Mouse (Mus musculus) myocyte (in vitro differentiated cells): ENCODE measurements around the gene Cyp2b19. TPM values are rescaled to one million over a fixed set of nuclear protein-coding genes. Genes with fewer than 3 reads are reported as not detected.

Experiments used
- H3K27me3 ChIP-seq: one replicate; pipeline ENCODE4 v1.6.1; 2011; ENCODE audit not compliant: control insufficient read depth, insufficient read depth, insufficient read length
- H3K36me3 ChIP-seq: one replicate; pipeline ENCODE4 v1.6.1; 2011; ENCODE audit not compliant: control insufficient read depth, insufficient read depth
- H3K4me2 ChIP-seq: one replicate; pipeline ENCODE4 v1.6.1; 2011; ENCODE audit warnings: low read depth, control low read depth
- H3K4me3 ChIP-seq: one replicate; pipeline ENCODE4 v1.5.1; 2011; ENCODE audit warnings: mild to moderate bottlenecking, control low read depth, moderate library complexity
- H3K79me2 ChIP-seq: one replicate; pipeline ENCODE4 v1.6.1; 2011; ENCODE audit not compliant: control insufficient read depth, insufficient read depth
- H3ac ChIP-seq: one replicate; pipeline ENCODE4 v1.6.1; 2011; ENCODE audit not compliant: control insufficient read depth, insufficient read length
- CEBPB ChIP-seq: IDR thresholded peaks from 2 replicates; pipeline ENCODE4 v1.6.1; 2011; ENCODE audit warnings: mild to moderate bottlenecking, moderate library complexity; ENCODE audit not compliant: poor library complexity, insufficient read depth, severe bottlenecking
- E2F4 ChIP-seq: IDR thresholded peaks from one replicate; pipeline ENCODE4 v1.6.1; 2011; ENCODE audit warnings: mild to moderate bottlenecking, control low read depth, moderate library complexity; ENCODE audit not compliant: insufficient read depth
- MAX ChIP-seq: IDR thresholded peaks from one replicate; pipeline ENCODE4 v1.6.1; 2011; ENCODE audit warnings: low read depth, mild to moderate bottlenecking, control low read depth
- MYOD1 ChIP-seq, 3 experiments: IDR thresholded peaks; one replicate each; pipeline ENCODE4 v1.6.1; 2011; ENCODE audit warnings: control low read depth in 2 of 3, low read depth in 2 of 3, mild to moderate bottlenecking in 2 of 3, moderate library complexity in 1 of 3; ENCODE audit not compliant: insufficient read length in 2 of 3, control insufficient read depth in 1 of 3
- MYOG ChIP-seq, 3 experiments: IDR thresholded peaks; one replicate each; pipeline ENCODE4 v1.6.1; 2011; ENCODE audit warnings: control low read depth in 2 of 3, low read depth in 2 of 3, mild to moderate bottlenecking in 2 of 3; ENCODE audit not compliant: insufficient read length in 2 of 3, control insufficient read depth in 1 of 3, insufficient read depth in 1 of 3
- POLR2A ChIP-seq: IDR thresholded peaks from one replicate; pipeline ENCODE4 v1.6.1; 2011; ENCODE audit warnings: low read depth, mild to moderate bottlenecking, control low read depth, moderate library complexity; ENCODE audit not compliant: insufficient read length
- POLR2AphosphoS2 ChIP-seq: IDR thresholded peaks from one replicate; pipeline ENCODE4 v1.6.1; 2011; ENCODE audit warnings: low read depth, control low read depth; ENCODE audit not compliant: insufficient read length
- REST ChIP-seq: IDR thresholded peaks from one replicate; pipeline ENCODE4 v1.6.1; 2011; ENCODE audit warnings: mild to moderate bottlenecking, control low read depth, moderate library complexity; ENCODE audit not compliant: insufficient read depth, insufficient read length
- SRF ChIP-seq: IDR thresholded peaks from one replicate; pipeline ENCODE4 v1.6.1; 2011; ENCODE audit warnings: low read depth; ENCODE audit not compliant: control insufficient read depth, insufficient read length
- TCF12 ChIP-seq: IDR thresholded peaks from one replicate; pipeline ENCODE4 v1.6.1; 2011; ENCODE audit warnings: mild to moderate bottlenecking, control low read depth; ENCODE audit not compliant: poor library complexity, insufficient read depth, severe bottlenecking
- TCF3 ChIP-seq: IDR thresholded peaks from one replicate; pipeline ENCODE4 v1.6.1; 2011; ENCODE audit warnings: low read depth, control low read depth; ENCODE audit not compliant: insufficient read length
- USF1 ChIP-seq: IDR thresholded peaks from one replicate; pipeline ENCODE4 v1.6.1; 2011; ENCODE audit warnings: low read depth, mild to moderate bottlenecking, control low read depth, moderate library complexity
- polyA plus RNA-seq: library from polyadenylated mRNA; unstranded; fragments of >200 nt; fragmentation: generic; extraction: Trizol; gene quantifications from one replicate; pipeline ENCODE4 v1.2.1, GENCODE M21; 2012; ENCODE audit warnings: missing spikeins

Cyp2b19 gene
- polyA plus RNA-seq, 1 experiment = not detected

DNA sequence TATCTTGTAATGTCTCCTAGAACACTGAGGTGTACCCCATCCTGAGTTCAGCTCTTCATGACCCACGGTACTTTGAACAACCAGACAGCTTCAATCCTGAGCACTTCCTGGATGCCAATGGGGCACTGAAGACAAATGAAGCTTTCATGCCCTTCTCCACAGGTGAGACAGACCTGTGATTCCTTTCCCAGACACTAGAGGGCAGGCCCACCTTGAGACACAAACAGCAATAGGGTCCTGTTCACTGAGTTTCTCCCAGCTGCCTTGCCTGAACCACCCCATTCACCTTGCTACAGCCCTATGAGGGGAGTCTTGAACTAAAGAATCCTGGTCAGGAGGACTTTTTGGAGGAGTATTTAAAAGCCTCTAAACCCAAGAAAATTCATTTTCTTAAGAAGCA is 10.1 kb downstream of the Cyp2b19 start:
- TF ChIP-seq REST (no peak), E2F4 (no peak), MYOD1 (IDR thresholded peaks at IDR 0.05; ENCODE audit: control insufficient read depth in 1 of 3, insufficient read length in 2 of 3, low read depth in 2 of 3) (no peak), USF1 (no peak), POLR2AphosphoS2 (no peak), SRF (no peak), MAX (no peak), TCF12 (no peak), TCF3 (no peak), CEBPB (no peak), MYOG (IDR thresholded peaks at IDR 0.05; ENCODE audit: control insufficient read depth in 1 of 3, insufficient read depth in 1 of 3, insufficient read length in 2 of 3, low read depth in 2 of 3) (no peak), POLR2A (no peak)

DNA sequence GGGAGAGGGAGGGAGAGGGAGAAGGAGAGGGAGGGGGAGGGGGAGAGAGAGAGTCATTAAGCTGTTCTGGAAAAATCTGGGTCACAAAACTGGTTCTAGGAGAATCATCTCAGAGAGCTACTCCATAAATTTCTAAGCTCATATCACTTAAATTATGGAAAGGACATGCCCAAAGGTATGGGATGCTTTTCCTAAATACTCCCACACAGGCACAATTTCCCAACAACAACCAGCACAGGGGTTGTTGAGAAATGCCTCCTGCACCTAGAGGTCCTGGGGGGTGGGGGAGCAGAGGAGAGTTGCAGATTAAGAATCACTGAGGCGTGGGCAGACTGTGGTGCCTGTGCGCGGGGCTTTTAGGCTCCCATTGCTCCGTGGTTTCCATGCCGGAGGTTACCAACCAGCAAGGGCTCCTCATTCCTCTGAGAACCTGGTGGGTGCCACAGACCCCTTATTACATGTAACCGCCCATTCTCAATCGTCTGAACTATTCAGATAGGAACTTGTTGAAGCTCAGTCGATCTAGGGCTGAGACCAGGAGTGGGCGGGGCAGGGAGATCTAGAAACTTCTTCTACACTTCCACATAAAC is 13.0 kb downstream of the Cyp2b19 start:
- TF ChIP-seq MAX (no peak), MYOD1 (IDR thresholded peaks at IDR 0.05; ENCODE audit: control insufficient read depth in 1 of 3, insufficient read length in 2 of 3, low read depth in 2 of 3) (no peak), REST (no peak), MYOG (IDR thresholded peaks at IDR 0.05; ENCODE audit: control insufficient read depth in 1 of 3, insufficient read depth in 1 of 3, insufficient read length in 2 of 3, low read depth in 2 of 3) (no peak), POLR2AphosphoS2 (no peak), USF1 (no peak), TCF3 (no peak), CEBPB (no peak), TCF12 (no peak), SRF (no peak), E2F4 (no peak)
- Histone ChIP-seq H3K4me3 (no peak overlapping the region), H3K79me2 (no peaks in the 10 kb centered on the region)

More for the DNA sequence above, 10.1 kb downstream of the Cyp2b19 start:
- H3K4me3 ChIP-seq = no peak overlapping the region
- no peaks in the 10 kb centered on the region for H3K36me3 ChIP-seq
- H3ac ChIP-seq = no peak overlapping the region
- H3K79me2 ChIP-seq = no peaks in the 10 kb centered on the region
- H3K27me3 ChIP-seq = no peaks in the 10 kb centered on the region
- H3K4me2 ChIP-seq = no peak overlapping the region

DNA sequence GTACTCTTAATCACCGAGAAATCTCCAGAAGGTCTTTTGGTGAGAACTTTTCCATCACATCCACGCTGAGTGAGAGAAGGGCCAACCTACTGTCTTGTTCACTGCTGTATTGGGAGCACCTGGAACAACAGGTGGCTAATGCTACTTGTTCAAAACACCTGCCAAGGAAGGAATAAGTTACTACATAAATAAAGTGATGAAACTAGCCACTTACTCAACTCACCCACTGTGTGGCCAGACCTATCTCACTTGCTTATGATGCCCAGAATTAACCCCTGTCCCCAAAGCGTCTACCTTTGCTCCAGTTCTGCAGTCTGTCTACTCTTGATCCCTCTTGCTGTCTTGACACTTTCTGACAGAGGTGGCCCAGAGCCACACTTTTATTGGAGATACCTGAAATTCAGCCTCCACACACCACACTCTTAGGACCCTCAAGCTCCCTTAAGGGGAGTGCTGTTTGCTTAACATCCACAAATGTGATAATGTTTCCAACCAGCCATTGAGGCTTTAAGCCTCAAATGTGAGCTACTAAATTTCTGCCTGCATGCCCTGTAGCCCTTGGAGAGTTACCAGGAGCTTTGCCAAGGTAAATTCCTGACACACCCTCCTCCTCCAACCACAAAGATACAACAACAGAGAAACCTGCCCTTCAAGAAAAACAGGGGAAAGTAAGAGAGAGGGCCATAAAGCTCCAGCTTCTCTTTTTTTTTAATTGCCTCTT is 16.1 kb downstream of the Cyp2b19 start:
- Histone ChIP-seq H3K27me3 (no peaks in the 10 kb centered on the region), H3K79me2 (no peaks in the 10 kb centered on the region), H3K36me3 (no peaks in the 10 kb centered on the region), H3K4me3 (no peak overlapping the region), H3K4me2 (no peak overlapping the region), H3ac (no peak overlapping the region)
- TF ChIP-seq POLR2A = no peak
- TF ChIP-seq REST = no peak

More for the DNA sequence above, 13.0 kb downstream of the Cyp2b19 start:
- Histone ChIP-seq H3K4me2 (no peak overlapping the region), H3K36me3 (no peaks in the 10 kb centered on the region), H3K27me3 (no peaks in the 10 kb centered on the region), H3ac (no peak overlapping the region)

DNA sequence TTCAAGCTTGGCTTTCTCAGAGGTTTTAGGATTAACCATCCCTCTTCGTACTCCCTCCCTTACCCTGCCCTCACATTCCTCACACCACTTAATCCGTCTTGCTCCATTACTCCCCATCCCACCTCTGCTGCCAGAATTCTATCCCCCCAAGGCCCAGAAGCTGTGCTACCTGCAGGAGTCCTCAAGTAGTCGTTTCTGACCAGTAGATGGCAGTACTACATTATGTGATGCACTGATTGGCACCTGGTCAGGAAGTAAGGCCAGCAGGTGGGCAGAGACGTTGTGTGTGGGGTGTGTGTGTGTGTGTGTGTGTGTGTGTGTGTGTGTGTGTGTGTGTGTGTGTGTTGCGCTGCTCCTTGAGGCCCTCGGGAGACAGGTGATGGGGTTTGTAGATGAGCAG is 18.9 kb downstream of the Cyp2b19 start:
- TF ChIP-seq POLR2A (no peak), SRF (no peak), CEBPB (no peak), MAX (no peak), POLR2AphosphoS2 (no peak), TCF12 (no peak), TCF3 (no peak), MYOD1 (IDR thresholded peaks at IDR 0.05; ENCODE audit: control insufficient read depth in 1 of 3, insufficient read length in 2 of 3, low read depth in 2 of 3) (no peak), USF1 (no peak), MYOG (IDR thresholded peaks at IDR 0.05; ENCODE audit: control insufficient read depth in 1 of 3, insufficient read depth in 1 of 3, insufficient read length in 2 of 3, low read depth in 2 of 3) (no peak), E2F4 (no peak), REST (no peak)
- no peaks in the 10 kb centered on the region for H3K36me3 ChIP-seq
- no peak overlapping the region for H3K4me2 ChIP-seq
- H3K27me3 ChIP-seq = no peaks in the 10 kb centered on the region
- no peaks in the 10 kb centered on the region for H3K79me2 ChIP-seq
- no peak overlapping the region for H3K4me3 ChIP-seq
- H3ac ChIP-seq = no peak overlapping the region

DNA sequence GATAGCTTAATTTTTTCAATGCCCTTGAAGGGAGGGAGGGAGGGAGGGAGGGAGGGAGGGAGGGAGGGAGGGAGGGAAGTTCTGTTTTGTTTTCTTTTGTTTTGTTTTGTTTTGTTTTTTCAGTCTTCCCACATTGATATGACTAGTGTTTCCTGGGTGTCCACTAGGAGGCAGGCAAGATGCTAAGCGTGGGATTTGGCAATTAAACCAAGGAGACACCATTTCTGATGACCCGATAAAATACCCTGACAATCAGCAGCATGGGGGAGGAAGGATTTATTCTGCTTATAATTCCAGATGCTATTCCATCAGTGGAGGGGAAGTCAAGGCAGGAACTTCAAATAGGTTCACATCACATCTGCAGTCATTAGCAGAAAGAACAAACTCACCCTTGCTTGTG is 20.9 kb downstream of the Cyp2b19 start:
- TF ChIP-seq MYOD1 (IDR thresholded peaks at IDR 0.05; ENCODE audit: control insufficient read depth in 1 of 3, insufficient read length in 2 of 3, low read depth in 2 of 3) = no peak
- no peak for TF ChIP-seq POLR2A
- TF ChIP-seq REST = no peak
- no peak for TF ChIP-seq CEBPB
- no peak for TF ChIP-seq E2F4
- no peak for TF ChIP-seq MAX
- TF ChIP-seq MYOG (IDR thresholded peaks at IDR 0.05; ENCODE audit: control insufficient read depth in 1 of 3, insufficient read depth in 1 of 3, insufficient read length in 2 of 3, low read depth in 2 of 3) = no peak
- no peak for TF ChIP-seq USF1
- Histone ChIP-seq H3K36me3 (no peaks in the 10 kb centered on the region), H3K4me3 (no peak overlapping the region), H3ac (no peak overlapping the region), H3K4me2 (no peak overlapping the region), H3K79me2 (no peaks in the 10 kb centered on the region), H3K27me3 (no peaks in the 10 kb centered on the region)
